ENCODE assay signal across 8 mouse cellular contexts in genomic region chr5:107402436-107402835, GRCm38 (mm10). TPM values are rescaled to one million over a fixed set of nuclear protein-coding genes. Genes with fewer than 3 reads are reported as not detected.
DNase-seq lines count a peak whose midpoint lies in the region; ATAC-seq and TF ChIP-seq lines count a peak whose summit lies in the region.

Ephx4 (plus strand) TSS chr5:107402736.

- TF ChIP-seq POLR2A in lung, adult 2 months (IDR thresholded peaks at IDR 0.05; ENCODE audit: borderline replicate concordance, extremely low read depth, low read depth, low read length): no peak
- no peak for TF ChIP-seq POLR2A in embryonic fibroblast, embryonic 13.5 days (IDR thresholded peaks at IDR 0.05; ENCODE audit: low read depth, low read length)

- 22% methylated on average over 5 of the region's 5 CpGs for WGBS in lung, adult 2 months
- WGBS in midbrain, postnatal 0 days: 19% methylated on average over 5 of the region's 5 CpGs

- H3K4me2 ChIP-seq in midbrain, postnatal 0 days (ENCODE audit: low read depth, low read length, poor library complexity, severe bottlenecking): peak within 1 kb of the TSS; percentile 99

- TF ChIP-seq CTCF in lung, adult 2 months (IDR thresholded peaks at IDR 0.05; ENCODE audit: insufficient read depth, low read length): no peak
- no peak for TF ChIP-seq CTCF in embryonic fibroblast, embryonic 13.5 days (IDR thresholded peaks at IDR 0.05; ENCODE audit: borderline replicate concordance, insufficient read depth, low read length)
- no peak for TF ChIP-seq CTCF in midbrain, postnatal 0 days (IDR thresholded peaks at IDR 0.05)

- no peak for DNase-seq in lung, adult 2 months
- DNase-seq in lung, postnatal 4 days: no peak
- DNase-seq in layer of hippocampus, postnatal 10 days (ENCODE audit: low spot score in 2 of 2): no peak
- DNase-seq in midbrain, postnatal 0 days (ENCODE audit: low spot score): no peak
- DNase-seq in spleen, postnatal 36 days (ENCODE audit: low spot score in 2 of 2): no peak
- DNase-seq in lung, adult 18-20 months: no peak

- no peak within 1 kb of the TSS for H3K27ac ChIP-seq in embryonic fibroblast, embryonic 13.5 days (ENCODE audit: insufficient read depth, low read length)
- no peak within 1 kb of the TSS for H3K27ac ChIP-seq in midbrain, postnatal 0 days (ENCODE audit: low read depth, low read length)

- peaks cover 2% of the 10 kb centered on the region; the same call in 1 of the 2 replicates for H3K4me1 ChIP-seq in lung, adult 2 months (ENCODE audit: control insufficient read depth, insufficient read depth, low read length)
- no peaks in the 10 kb centered on the region for H3K4me1 ChIP-seq in embryonic fibroblast, embryonic 13.5 days (ENCODE audit: control insufficient read depth, insufficient read depth, low read length)
- no peaks in the 10 kb centered on the region for H3K4me1 ChIP-seq in midbrain, postnatal 0 days (ENCODE audit: insufficient read depth, low read length)

- peaks cover 12% of the 10 kb centered on the region; the same call in 1 of the 2 replicates for H3K27me3 ChIP-seq in midbrain, postnatal 0 days (ENCODE audit: insufficient read depth, low read length)

- no peaks in the 10 kb centered on the region for H3K36me3 ChIP-seq in midbrain, postnatal 0 days (ENCODE audit: insufficient read depth, low read length)

- H3K9ac ChIP-seq in midbrain, postnatal 0 days (replicated peaks; ENCODE audit: low read length, poor library complexity, severe bottlenecking): peak within 1 kb of the TSS; percentile 64

- ATAC-seq in midbrain, postnatal 0 days (ENCODE audit: low FRiP score): no peak
- no peak for ATAC-seq in erythroid progenitor cell, adult 5-6 weeks (replicated peaks; ENCODE audit: low FRiP score, poor library complexity, severe bottlenecking)

- H3K4me3 ChIP-seq in lung, adult 2 months (replicated peaks; ENCODE audit: extremely low read depth, low read depth, low read length): peak within 1 kb of the TSS; percentile 37
- peak within 1 kb of the TSS; percentile 32 for H3K4me3 ChIP-seq in embryonic fibroblast, embryonic 13.5 days (ENCODE audit: insufficient read depth, low read length)
- peak within 1 kb of the TSS; percentile 68 for H3K4me3 ChIP-seq in midbrain, postnatal 0 days (ENCODE audit: low read depth, low read length)

- H3K9me3 ChIP-seq in midbrain, postnatal 0 days (ENCODE audit: low read length): no peaks in the 10 kb centered on the region

RNA-seq across cellular contexts. Expression of gene Ephx4, which starts in this region (rescaled TPM):
- 1.9 and 2.0 TPM in 2 replicates for polyA plus RNA-seq in lung, adult 2 months (2012; rRNA removed)
- not detected in 2 replicates for polyA plus RNA-seq in embryonic fibroblast, embryonic 13.5 days (2011; ENCODE audit: insufficient read length, low read depth, missing spikeins)
- total RNA-seq in layer of hippocampus, postnatal 10 days (2021): 10 to 100 TPM; 27.7 to 34.9 TPM
- 3.2 and 3.4 TPM in 2 replicates for total RNA-seq in midbrain, postnatal 0 days (2014; rRNA removed)
- 3.6 and 3.8 TPM in 2 replicates for polyA plus RNA-seq in midbrain, postnatal 0 days (2015; fragmentation: Nextera tagmentation; extraction: Ambion mirVana)
- not detected in 2 replicates for total RNA-seq in erythroid progenitor cell, adult 5-6 weeks (2015; ENCODE audit: low replicate concordance)
- not detected in 2 replicates for total RNA-seq in erythroid progenitor cell, adult 5-6 weeks (2017; ENCODE audit: low replicate concordance)
